Mouse (Mus musculus): ENCODE results near the gene Mthfd2. TPM values are rescaled to one million over a fixed set of nuclear protein-coding genes. Genes with fewer than 3 reads are reported as not detected.

Mthfd2 gene
- 3.4 TPM for polyA plus RNA-seq (2014; fragmentation: Illumina TruSeq; extraction: RNeasy Lipid Tissue Mini Kit (QIAGEN cat#74804); ENCODE audit: low read depth, low replicate concordance)

DNA sequence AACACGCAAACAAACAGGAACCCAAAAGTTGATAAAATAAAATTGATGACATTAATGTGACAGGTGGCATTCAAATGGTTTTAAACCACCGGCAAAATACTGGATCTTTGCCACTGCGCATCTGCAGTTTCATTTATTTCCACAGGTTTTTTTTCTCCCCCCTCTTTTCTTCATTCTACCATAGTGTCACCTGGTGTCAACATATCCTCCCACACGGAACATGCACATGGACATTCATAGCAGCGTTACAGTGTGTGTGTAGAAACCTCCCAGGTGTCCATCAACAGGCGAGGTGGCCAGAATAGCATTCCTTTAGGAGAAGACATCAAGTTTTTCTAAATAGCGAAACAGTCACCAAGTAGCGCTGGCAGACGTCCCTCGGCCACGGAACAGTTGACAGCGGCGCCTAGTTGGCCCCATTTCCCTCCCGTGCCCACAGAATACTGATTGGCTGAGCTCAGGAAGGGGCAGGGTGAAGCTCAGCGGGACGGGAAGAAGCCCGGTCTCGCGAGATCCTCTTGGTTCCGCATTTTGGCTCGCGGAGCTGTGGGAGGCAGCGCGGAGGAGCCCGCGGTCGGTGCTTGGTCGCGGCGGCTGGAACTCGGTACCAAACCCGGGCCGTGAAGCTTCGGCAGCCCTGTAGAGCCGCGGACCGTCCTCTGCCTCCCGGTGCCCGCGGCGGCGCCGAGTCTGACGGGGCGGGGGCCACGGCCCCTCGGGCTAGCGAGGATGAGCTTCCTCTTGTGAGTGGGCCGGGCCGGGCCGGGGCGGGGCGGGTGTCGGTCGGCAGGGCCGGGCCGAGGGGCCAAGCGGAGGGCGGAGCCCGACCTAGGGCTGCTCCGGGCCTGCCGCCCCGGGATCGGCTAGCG is at the start of gene Mthfd2, which contains the start of gene Mob1a:
Mthfd2 (minus strand) TSS at position 384 of the 869 bp plus-strand sequence.
Mob1a (plus strand) TSS at position 492 of the 869 bp plus-strand sequence.

DNA sequence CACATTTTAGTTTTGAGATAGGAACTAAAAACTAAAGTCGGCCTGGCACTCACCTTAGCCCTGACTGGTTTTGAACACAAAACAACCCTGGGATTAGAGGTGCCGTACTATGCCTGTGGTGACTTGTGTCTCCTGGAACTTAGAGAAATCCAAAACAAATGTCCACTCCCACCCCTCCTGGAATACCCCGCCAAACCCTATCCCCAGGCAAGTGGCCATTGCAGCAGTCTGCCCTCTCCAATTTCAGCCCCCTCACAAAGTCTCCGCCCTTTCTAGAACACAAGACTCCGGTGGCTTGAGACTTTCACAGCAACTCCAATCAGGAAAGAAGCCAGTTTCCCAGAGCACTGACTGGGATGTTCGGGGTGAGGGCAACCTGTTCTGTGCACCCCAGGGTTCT is 23.2 kb upstream of the Mthfd2 start, which contains the start of gene Bola3:
Bola3 (plus strand) TSS at position 275 of the 400 bp plus-strand sequence.

Other genes starting within 250 kb of the Mthfd2 start
- 3.8 TPM for gene Pcgf1, start 248.0 kb downstream of the Mthfd2 start, polyA plus RNA-seq (2014; fragmentation: Illumina TruSeq; extraction: RNeasy Lipid Tissue Mini Kit (QIAGEN cat#74804); ENCODE audit: low read depth, low replicate concordance)
- not detected for gene Lbx2, start 239.5 kb downstream of the Mthfd2 start, polyA plus RNA-seq (2014; fragmentation: Illumina TruSeq; extraction: RNeasy Lipid Tissue Mini Kit (QIAGEN cat#74804); ENCODE audit: low read depth, low replicate concordance)
- not detected for gene Ccdc142, start 224.3 kb downstream of the Mthfd2 start, polyA plus RNA-seq (2014; fragmentation: Illumina TruSeq; extraction: RNeasy Lipid Tissue Mini Kit (QIAGEN cat#74804); ENCODE audit: low read depth, low replicate concordance)
- 0.53 TPM for gene Gm42688, start 224.3 kb downstream of the Mthfd2 start, polyA plus RNA-seq (2014; fragmentation: Illumina TruSeq; extraction: RNeasy Lipid Tissue Mini Kit (QIAGEN cat#74804); ENCODE audit: low read depth, low replicate concordance)
- gene Mrpl53, start 216.9 kb downstream of the Mthfd2 start, polyA plus RNA-seq (2014; fragmentation: Illumina TruSeq; extraction: RNeasy Lipid Tissue Mini Kit (QIAGEN cat#74804); ENCODE audit: low read depth, low replicate concordance): 50.2 TPM
- gene Mogs, start 210.4 kb downstream of the Mthfd2 start, polyA plus RNA-seq (2014; fragmentation: Illumina TruSeq; extraction: RNeasy Lipid Tissue Mini Kit (QIAGEN cat#74804); ENCODE audit: low read depth, low replicate concordance): 2.3 TPM
- gene Wbp1, start 204.3 kb downstream of the Mthfd2 start, polyA plus RNA-seq (2014; fragmentation: Illumina TruSeq; extraction: RNeasy Lipid Tissue Mini Kit (QIAGEN cat#74804); ENCODE audit: low read depth, low replicate concordance): 2.1 TPM
- gene Ino80b, start 200.5 kb downstream of the Mthfd2 start, polyA plus RNA-seq (2014; fragmentation: Illumina TruSeq; extraction: RNeasy Lipid Tissue Mini Kit (QIAGEN cat#74804); ENCODE audit: low read depth, low replicate concordance): not detected
- gene Rtkn, start 190.4 kb downstream of the Mthfd2 start, polyA plus RNA-seq (2014; fragmentation: Illumina TruSeq; extraction: RNeasy Lipid Tissue Mini Kit (QIAGEN cat#74804); ENCODE audit: low read depth, low replicate concordance): 0.24 TPM
- not detected for gene Wdr54, start 169.5 kb downstream of the Mthfd2 start, polyA plus RNA-seq (2014; fragmentation: Illumina TruSeq; extraction: RNeasy Lipid Tissue Mini Kit (QIAGEN cat#74804); ENCODE audit: low read depth, low replicate concordance)
- gene 1700003E16Rik, start 169.5 kb downstream of the Mthfd2 start, polyA plus RNA-seq (2014; fragmentation: Illumina TruSeq; extraction: RNeasy Lipid Tissue Mini Kit (QIAGEN cat#74804); ENCODE audit: low read depth, low replicate concordance): not detected
- gene Dctn1, start 160.0 kb downstream of the Mthfd2 start, polyA plus RNA-seq (2014; fragmentation: Illumina TruSeq; extraction: RNeasy Lipid Tissue Mini Kit (QIAGEN cat#74804); ENCODE audit: low read depth, low replicate concordance): 10.8 TPM
- gene Slc4a5, start 106.1 kb downstream of the Mthfd2 start, polyA plus RNA-seq (2014; fragmentation: Illumina TruSeq; extraction: RNeasy Lipid Tissue Mini Kit (QIAGEN cat#74804); ENCODE audit: low read depth, low replicate concordance): 0.65 TPM
- 94.8 TPM for gene Mob1a, start 108 bp upstream of the Mthfd2 start, polyA plus RNA-seq (2014; fragmentation: Illumina TruSeq; extraction: RNeasy Lipid Tissue Mini Kit (QIAGEN cat#74804); ENCODE audit: low read depth, low replicate concordance)
- 118 TPM for gene Bola3, start 23.2 kb upstream of the Mthfd2 start, polyA plus RNA-seq (2014; fragmentation: Illumina TruSeq; extraction: RNeasy Lipid Tissue Mini Kit (QIAGEN cat#74804); ENCODE audit: low read depth, low replicate concordance)
- gene Tet3, start 133.2 kb upstream of the Mthfd2 start, polyA plus RNA-seq (2014; fragmentation: Illumina TruSeq; extraction: RNeasy Lipid Tissue Mini Kit (QIAGEN cat#74804); ENCODE audit: low read depth, low replicate concordance): 5.5 TPM
- gene Dguok, start 181.1 kb upstream of the Mthfd2 start, polyA plus RNA-seq (2014; fragmentation: Illumina TruSeq; extraction: RNeasy Lipid Tissue Mini Kit (QIAGEN cat#74804); ENCODE audit: low read depth, low replicate concordance): 18.8 TPM
- 0.81 TPM for gene Actg2, start 210.4 kb upstream of the Mthfd2 start, polyA plus RNA-seq (2014; fragmentation: Illumina TruSeq; extraction: RNeasy Lipid Tissue Mini Kit (QIAGEN cat#74804); ENCODE audit: low read depth, low replicate concordance)
- gene Stambp, start 246.8 kb upstream of the Mthfd2 start, polyA plus RNA-seq (2014; fragmentation: Illumina TruSeq; extraction: RNeasy Lipid Tissue Mini Kit (QIAGEN cat#74804); ENCODE audit: low read depth, low replicate concordance): 58.8 TPM

Measured in kidney, adult 10 weeks (tissue).